Mouse (Mus musculus) hindbrain, embryonic 12.5 days (tissue): ENCODE results near the gene Prss30. TPM values are rescaled to one million over a fixed set of nuclear protein-coding genes. Genes with fewer than 3 reads are reported as not detected.
A peak's percentile ranks its signal among the peaks of the same experiment; 100 is the strongest.
"Not testable (repeated sequence)": the region's sequence is repeated elsewhere in the genome, so short reads cannot be mapped to it uniquely, and the experiment has no call there.

Experiments
- ATAC-seq: fragments of 200-750 bp; cut with Nextera tagmentation; 2 replicates; pipeline ENCODE4 v1.8.0; 2017; ENCODE audit warnings: moderate TSS enrichment; ENCODE audit not compliant: low FRiP score
- H3K27ac ChIP-seq: fragments of 300-500 bp; sonication (generic); 2 replicates; pipeline ENCODE4 v1.5.1; 2016; ENCODE audit warnings: mild to moderate bottlenecking
- H3K27me3 ChIP-seq: fragments of 300-500 bp; sonication (generic); 2 replicates; pipeline ENCODE4 v1.6.1; 2016; ENCODE audit warnings: mild to moderate bottlenecking
- H3K36me3 ChIP-seq: fragments of 300-500 bp; sonication (generic); 2 replicates; pipeline ENCODE4 v1.6.1; 2016; ENCODE audit warnings: mild to moderate bottlenecking
- H3K4me1 ChIP-seq: fragments of 300-500 bp; sonication (generic); 2 replicates; pipeline ENCODE4 v1.6.1; 2016
- H3K4me2 ChIP-seq: fragments of 300-500 bp; sonication (generic); replicated peaks from 2 replicates; pipeline ENCODE4 v1.6.1; 2016; ENCODE audit warnings: mild to moderate bottlenecking
- H3K4me3 ChIP-seq: fragments of 300-500 bp; sonication (generic); 2 replicates; pipeline ENCODE4 v1.5.1; 2016; ENCODE audit warnings: mild to moderate bottlenecking
- H3K9ac ChIP-seq: fragments of 300-500 bp; sonication (generic); 2 replicates; pipeline ENCODE4 v1.6.1; 2016; ENCODE audit warnings: mild to moderate bottlenecking, moderate library complexity
- H3K9me3 ChIP-seq: fragments of 300-500 bp; sonication (generic); replicated peaks from 2 replicates; pipeline ENCODE4 v1.6.1; 2016; ENCODE audit warnings: mild to moderate bottlenecking
- WGBS: fragments of 180-500 bp; shearing (Covaris S2); methylation state at CpG from one replicate; pipeline ENCODE4 v1.1.7; 2016; 5-methylcytosine and 5-hydroxymethylcytosine counted together
- polyA plus RNA-seq: library from polyadenylated mRNA; unstranded; fragments of >200 nt; fragmentation: Nextera tagmentation; extraction: Ambion mirVana; gene quantifications from 2 replicates; pipeline ENCODE4 v1.2.1, GENCODE M21; 2016

Prss30 gene
- polyA plus RNA-seq, 1 experiment from 2014 or later: not detected

DNA sequence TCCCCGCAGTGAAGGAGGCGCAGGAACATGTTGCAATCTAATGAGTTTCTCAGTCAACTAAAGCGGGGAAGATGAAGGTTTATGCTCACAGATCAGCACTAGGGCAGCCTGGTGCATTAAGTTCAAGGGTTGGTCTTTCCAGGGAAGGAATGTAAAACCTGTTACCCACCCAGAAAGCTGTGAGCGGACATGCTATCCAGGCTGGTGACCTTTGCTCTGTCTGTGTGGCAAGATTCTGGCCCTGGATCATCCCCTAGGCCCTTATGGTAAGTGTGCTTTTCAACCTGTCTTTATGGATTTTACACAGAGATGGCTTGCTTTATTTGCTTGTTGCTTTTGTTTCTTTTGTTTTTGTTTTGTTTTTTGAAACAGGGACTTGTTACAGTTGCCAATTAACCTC, 3.7 kb downstream of the Prss30 start:
- no peak overlapping the region for H3K4me3 ChIP-seq
- H3K36me3 ChIP-seq: no peaks in the 10 kb centered on the region
- H3K27me3 ChIP-seq: no peaks in the 10 kb centered on the region
- no peaks in the 10 kb centered on the region for H3K9me3 ChIP-seq
- H3K27ac ChIP-seq: no peak overlapping the region
- H3K9ac ChIP-seq: no peak overlapping the region
- ATAC-seq: no peak
- 86% methylated on average over 4 of the region's 4 CpGs for WGBS
- no peaks in the 10 kb centered on the region for H3K4me1 ChIP-seq
- no peak overlapping the region for H3K4me2 ChIP-seq

DNA sequence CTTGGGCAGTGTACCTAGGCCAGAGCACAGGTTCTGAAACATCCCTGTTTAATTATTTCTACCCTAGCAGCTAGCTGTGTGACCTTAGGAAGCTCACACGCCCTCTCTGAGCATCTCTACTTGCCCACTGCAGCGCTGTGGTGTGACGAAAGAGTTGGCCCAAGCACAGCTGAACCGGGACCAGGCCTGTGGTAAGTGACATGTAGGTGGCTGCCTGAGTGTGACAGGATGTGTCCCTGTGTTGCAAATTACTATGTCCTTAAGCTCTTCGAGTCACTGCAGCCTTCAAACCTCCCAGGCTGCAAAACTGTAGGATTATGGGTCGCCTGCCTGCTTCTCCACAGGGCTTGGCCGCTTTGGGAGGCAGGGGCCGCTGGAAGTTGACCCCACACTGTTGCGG, 9.1 kb downstream of the Prss30 start:
- 86% methylated on average over 9 of the region's 9 CpGs for WGBS
- H3K9me3 ChIP-seq: no peaks in the 10 kb centered on the region
- no peak overlapping the region for H3K27ac ChIP-seq
- no peak for ATAC-seq
- no peak overlapping the region for H3K9ac ChIP-seq
- H3K36me3 ChIP-seq: no peaks in the 10 kb centered on the region
- H3K4me2 ChIP-seq: no peak overlapping the region
- H3K27me3 ChIP-seq: no peaks in the 10 kb centered on the region
- no peaks in the 10 kb centered on the region for H3K4me1 ChIP-seq
- H3K4me3 ChIP-seq: no peak overlapping the region

DNA sequence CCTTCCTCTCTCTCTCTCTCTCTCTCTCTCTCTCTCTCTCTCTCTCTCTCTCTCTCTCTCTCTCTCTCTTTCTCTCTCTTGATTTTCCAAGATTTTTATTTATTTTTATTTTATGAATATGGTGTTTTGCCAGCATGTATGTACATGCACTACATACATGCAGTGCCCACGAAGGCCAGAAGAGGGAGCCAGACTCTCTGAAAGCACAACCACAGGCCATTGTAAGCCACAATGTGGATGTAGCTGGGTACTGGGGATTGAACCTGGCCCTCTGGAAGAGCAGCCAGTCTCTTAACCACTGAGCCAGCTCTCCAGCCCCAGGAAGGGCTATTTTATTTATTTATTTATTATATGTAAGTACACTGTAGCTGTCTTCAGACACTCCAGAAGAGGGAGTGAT, 11.1 kb downstream of the Prss30 start:
- no peaks in the 10 kb centered on the region for H3K36me3 ChIP-seq
- no peaks in the 10 kb centered on the region for H3K27me3 ChIP-seq
- H3K4me1 ChIP-seq: no peaks in the 10 kb centered on the region
- WGBS: 0% methylated on average over 1 of the region's 1 CpGs
- H3K27ac ChIP-seq: no peak overlapping the region
- no peaks in the 10 kb centered on the region for H3K9me3 ChIP-seq
- no peak overlapping the region for H3K9ac ChIP-seq
- H3K4me3 ChIP-seq: no peak overlapping the region
- ATAC-seq: no peak
- no peak overlapping the region for H3K4me2 ChIP-seq

DNA sequence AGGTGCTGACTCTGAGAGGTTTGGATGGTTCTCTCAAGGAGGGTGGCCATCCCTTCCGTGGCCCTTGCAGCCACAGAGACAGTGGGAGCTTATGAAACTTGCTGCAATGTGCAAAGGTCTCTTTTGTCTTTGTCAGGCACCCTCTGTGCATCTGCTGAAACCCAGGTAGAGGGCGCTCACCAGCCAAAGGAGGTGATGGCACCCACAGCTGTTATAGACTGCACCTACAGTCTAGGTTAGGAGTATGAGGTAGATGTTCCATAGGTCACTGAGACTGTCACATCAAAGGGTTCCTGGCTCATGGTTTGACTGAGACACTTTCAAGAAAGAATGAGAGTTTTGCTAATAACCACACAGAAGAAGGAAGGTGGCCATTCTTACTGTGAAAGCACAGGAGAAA, 11.6 kb downstream of the Prss30 start:
- WGBS: 50% methylated on average over 2 of the region's 2 CpGs
- Histone ChIP-seq H3K27me3 (no peaks in the 10 kb centered on the region), H3K9me3 (no peaks in the 10 kb centered on the region), H3K4me3 (no peak overlapping the region), H3K27ac (no peak overlapping the region), H3K36me3 (no peaks in the 10 kb centered on the region), H3K4me2 (no peak overlapping the region), H3K9ac (no peak overlapping the region), H3K4me1 (no peaks in the 10 kb centered on the region)
- no peak for ATAC-seq

DNA sequence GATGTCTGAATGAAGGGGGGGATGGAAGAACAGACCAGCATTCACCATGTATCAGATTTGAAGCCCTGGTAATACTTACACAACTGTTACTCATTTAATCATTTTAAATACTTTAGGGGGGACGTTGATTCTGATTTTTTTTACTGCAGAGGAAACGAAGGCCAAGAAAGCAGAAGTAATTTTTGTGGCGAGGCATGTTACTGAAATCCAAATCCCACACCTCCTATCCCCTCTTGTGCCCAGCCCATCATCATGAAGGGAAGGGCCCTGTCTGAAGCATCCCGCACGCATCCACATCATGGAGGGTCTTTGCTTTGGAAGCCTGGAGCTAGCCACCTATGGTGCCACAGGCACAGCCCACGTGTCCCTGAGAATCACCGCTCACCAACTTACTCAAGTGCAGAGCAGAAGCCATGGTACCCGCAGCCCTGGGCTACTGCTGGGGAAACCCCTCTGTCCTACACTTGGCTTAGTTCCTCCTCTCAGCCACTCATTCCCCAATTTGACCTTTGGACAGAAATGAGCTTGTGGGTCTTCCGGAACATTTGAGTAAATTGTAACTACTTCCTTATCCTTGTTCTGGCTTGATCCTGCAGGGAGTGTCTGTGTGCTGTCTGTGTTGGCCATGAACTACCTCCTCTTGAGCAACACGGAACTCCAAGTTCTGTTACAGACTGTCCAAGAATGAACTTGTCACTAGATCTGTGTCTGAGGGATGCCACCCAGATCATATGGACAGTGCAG, 13.5 kb downstream of the Prss30 start:
- no peaks in the 10 kb centered on the region for H3K9me3 ChIP-seq
- WGBS: 89% methylated on average over 10 of the region's 10 CpGs
- no peak overlapping the region for H3K9ac ChIP-seq
- no peak for ATAC-seq
- H3K36me3 ChIP-seq: no peaks in the 10 kb centered on the region
- no peak overlapping the region for H3K27ac ChIP-seq
- H3K4me1 ChIP-seq: no peaks in the 10 kb centered on the region
- H3K27me3 ChIP-seq: no peaks in the 10 kb centered on the region
- H3K4me2 ChIP-seq: no peak overlapping the region
- H3K4me3 ChIP-seq: no peak overlapping the region

DNA sequence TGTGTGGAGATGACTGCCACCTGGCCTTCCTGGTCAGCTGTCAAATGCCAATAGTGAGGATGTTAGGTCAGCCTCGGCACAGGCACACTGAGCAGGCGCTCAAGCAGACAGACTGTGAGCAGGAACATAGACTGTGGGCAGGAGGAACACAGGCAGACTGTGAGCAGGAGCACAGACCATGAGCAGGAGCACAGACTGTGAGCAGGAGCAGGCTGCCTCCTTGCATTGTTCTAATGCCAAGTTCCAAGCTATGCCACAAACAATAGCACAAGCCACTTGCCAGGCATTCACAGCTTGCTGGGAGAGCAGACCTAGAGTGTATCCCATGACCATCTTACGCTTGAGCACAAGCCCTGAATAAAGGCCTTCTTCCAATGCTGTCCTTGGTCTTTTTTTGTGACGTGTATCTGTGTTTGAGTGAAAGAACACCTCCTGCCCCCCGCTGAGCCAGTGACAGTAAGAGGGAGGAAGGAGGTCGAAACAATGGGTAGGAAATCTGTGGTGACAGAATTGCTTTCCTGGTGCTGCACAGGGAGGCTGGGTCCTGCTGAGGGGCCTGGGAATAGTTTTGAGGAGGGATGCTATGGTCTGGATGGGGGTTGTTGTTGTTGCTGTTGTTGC, 14.5 kb downstream of the Prss30 start:
- H3K4me3 ChIP-seq: no peak overlapping the region
- H3K36me3 ChIP-seq: no peaks in the 10 kb centered on the region
- ATAC-seq: no peak
- no peaks in the 10 kb centered on the region for H3K9me3 ChIP-seq
- WGBS: 35% methylated on average over 6 of the region's 6 CpGs
- H3K9ac ChIP-seq: no peak overlapping the region
- H3K27ac ChIP-seq: no peak overlapping the region
- H3K4me2 ChIP-seq: no peak overlapping the region
- no peaks in the 10 kb centered on the region for H3K27me3 ChIP-seq
- no peaks in the 10 kb centered on the region for H3K4me1 ChIP-seq

DNA sequence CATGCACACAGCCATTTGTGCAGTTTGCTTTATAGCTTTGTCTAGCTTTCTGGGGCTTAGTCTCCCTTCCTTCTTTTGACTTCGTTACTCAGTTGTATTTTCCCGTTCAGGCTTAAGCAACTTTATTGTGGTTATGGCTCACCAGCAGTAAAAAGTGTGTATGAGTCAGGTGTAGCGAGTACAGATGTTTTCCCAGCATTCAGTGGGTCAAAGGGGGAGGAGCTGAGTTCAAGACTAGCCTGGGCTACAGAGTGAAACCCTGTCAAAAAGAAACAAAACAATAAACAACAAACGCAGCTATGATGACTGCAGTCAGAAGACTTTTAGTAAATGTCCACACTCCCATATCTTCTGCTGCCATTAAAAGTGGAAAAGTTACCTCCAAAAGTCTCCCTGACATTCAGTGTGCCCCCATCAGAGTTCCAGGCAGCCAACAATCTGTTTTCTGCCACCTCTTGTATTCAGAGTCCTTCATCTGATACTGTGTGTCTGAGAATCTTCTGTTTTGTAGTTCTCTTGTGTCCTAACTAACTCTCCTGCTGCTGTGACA, 18.7 kb downstream of the Prss30 start:
- Histone ChIP-seq H3K36me3 (no peaks in the 10 kb centered on the region), H3K4me2 (no peak overlapping the region), H3K4me1 (peaks cover 3% of the 10 kb centered on the region), H3K27me3 (no peaks in the 10 kb centered on the region), H3K9ac (no peak overlapping the region), H3K27ac (no peak overlapping the region), H3K4me3 (no peak overlapping the region), H3K9me3 (no peaks in the 10 kb centered on the region)
- 52% methylated on average over 4 of the region's 4 CpGs for WGBS
- no peak for ATAC-seq

DNA sequence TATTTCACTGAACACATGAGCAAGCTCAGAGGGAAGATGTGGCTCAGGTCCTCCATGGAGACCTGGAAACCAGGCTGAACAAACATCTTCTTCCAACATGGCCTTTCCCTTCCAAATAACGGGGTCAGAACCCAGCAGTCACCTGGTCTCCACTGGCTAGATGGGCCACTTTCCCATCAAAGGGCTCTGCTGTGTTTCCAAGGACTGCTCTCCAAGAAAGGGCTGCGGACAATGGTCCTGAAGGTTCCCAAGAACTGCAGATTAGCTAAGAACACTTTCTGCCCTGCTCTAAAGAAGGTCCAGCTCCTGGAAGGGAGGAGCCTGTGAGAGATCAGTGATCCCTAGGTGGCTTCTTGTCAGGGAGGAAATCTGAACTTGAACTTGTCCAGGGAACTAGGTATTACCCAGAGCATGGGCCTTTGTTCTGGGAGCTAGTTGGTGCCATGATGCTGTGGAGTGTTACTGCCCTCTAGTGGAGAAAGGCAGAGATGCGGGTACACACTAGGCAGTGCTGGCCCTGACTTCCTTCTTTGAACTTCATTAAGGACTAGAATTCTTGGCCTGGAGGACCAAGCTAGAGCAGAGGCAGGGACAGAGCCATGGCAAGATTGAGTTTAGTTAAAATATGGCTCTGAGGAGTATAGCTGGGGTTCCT, 20.2 kb downstream of the Prss30 start:
- no peak overlapping the region for H3K9ac ChIP-seq
- no peak overlapping the region for H3K27ac ChIP-seq
- peak; percentile 95 for ATAC-seq
- H3K4me2 ChIP-seq: no peak overlapping the region
- no peaks in the 10 kb centered on the region for H3K36me3 ChIP-seq
- WGBS: 44% methylated on average over 3 of the region's 3 CpGs
- peaks cover 3% of the 10 kb centered on the region for H3K4me1 ChIP-seq
- no peaks in the 10 kb centered on the region for H3K9me3 ChIP-seq
- H3K27me3 ChIP-seq: no peaks in the 10 kb centered on the region
- H3K4me3 ChIP-seq: no peak overlapping the region

DNA sequence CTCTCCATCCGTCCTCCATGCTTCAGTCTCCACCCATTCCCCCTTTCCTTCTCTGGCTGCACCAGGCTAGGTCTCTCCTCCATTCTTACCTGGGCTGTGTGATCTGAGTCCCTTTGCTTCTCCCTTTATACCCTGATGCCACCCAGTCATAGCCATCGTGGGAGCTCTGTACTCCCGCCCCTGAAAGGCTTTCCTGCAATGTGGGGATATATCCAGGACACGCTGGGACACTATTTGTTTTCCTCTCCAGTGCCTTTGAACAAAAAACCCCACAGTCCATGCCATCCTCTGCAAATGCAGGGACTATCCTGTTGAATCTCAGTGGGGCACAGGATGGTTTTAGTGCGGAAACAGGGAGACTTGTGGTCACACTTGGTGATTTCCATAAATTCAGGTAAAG, 25.2 kb downstream of the Prss30 start, which contains the start of gene Sbpl:
Gene Sbpl, minus strand, starts transcription at position 101 of the 400 bp plus-strand sequence.
- H3K9me3 ChIP-seq: no peaks in the 10 kb centered on the region
- no peaks in the 10 kb centered on the region for H3K36me3 ChIP-seq
- no peak within 1 kb of the TSS for H3K9ac ChIP-seq
- H3K4me2 ChIP-seq: no peak within 1 kb of the TSS
- no peak for ATAC-seq
- H3K27ac ChIP-seq: no peak within 1 kb of the TSS
- H3K27me3 ChIP-seq: no peaks in the 10 kb centered on the region
- 70% methylated on average over 5 of the region's 5 CpGs for whole genome bisulfite sequencing
- no peak within 1 kb of the TSS for H3K4me3 ChIP-seq
- peaks cover 3% of the 10 kb centered on the region for H3K4me1 ChIP-seq

DNA sequence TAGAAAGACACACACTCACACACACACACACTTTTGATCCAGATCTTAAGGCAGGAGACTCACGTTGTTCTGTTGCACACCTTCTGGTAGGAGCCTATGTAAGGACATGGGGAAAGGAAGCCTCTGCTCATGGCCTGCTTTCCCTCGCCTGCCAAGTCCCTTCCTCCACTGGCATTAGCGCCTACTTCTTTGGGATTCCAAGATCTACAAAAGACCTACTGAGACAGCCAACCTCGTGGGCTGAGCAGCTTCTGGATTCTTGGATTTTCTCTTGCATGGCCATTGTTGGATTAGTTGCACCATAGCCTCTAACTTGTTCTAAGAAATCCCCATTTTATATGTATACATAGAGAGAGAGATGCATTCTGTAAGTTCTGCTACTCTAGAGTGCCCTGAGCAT, 29.5 kb downstream of the Prss30 start:
- not testable (repeated sequence) for H3K4me2 ChIP-seq, H3K36me3 ChIP-seq, H3K27me3 ChIP-seq, H3K27ac ChIP-seq, H3K9ac ChIP-seq, H3K4me1 ChIP-seq, ATAC-seq, H3K4me3 ChIP-seq, H3K9me3 ChIP-seq
- WGBS: 70% methylated on average over 4 of the region's 4 CpGs

DNA sequence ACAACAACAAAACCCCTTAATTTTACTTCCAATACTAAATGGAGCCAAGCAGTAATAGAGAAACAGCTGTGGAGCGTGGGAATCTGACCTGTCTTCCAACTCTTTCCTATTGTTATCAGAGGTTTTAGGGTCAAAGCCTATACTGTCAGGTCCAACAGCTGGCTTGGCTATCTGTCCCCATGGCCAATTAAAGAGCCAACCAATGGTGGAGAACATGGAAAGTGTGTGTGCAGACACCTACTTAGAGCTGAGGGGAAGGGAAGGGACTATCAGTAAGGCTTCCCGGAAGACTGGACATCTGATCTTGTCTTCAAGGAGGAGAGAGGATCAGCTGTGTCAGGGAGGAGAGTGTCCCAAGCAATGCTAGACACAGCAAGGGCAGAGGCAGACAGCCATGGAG, 31.3 kb downstream of the Prss30 start:
- no peak overlapping the region for H3K27ac ChIP-seq
- no peak overlapping the region for H3K9ac ChIP-seq
- no peaks in the 10 kb centered on the region for H3K4me1 ChIP-seq
- H3K36me3 ChIP-seq: no peaks in the 10 kb centered on the region
- H3K4me3 ChIP-seq: no peak overlapping the region
- no peaks in the 10 kb centered on the region for H3K27me3 ChIP-seq
- 81% methylated on average over 2 of the region's 2 CpGs for WGBS
- no peaks in the 10 kb centered on the region for H3K9me3 ChIP-seq
- ATAC-seq: no peak
- H3K4me2 ChIP-seq: no peak overlapping the region

DNA sequence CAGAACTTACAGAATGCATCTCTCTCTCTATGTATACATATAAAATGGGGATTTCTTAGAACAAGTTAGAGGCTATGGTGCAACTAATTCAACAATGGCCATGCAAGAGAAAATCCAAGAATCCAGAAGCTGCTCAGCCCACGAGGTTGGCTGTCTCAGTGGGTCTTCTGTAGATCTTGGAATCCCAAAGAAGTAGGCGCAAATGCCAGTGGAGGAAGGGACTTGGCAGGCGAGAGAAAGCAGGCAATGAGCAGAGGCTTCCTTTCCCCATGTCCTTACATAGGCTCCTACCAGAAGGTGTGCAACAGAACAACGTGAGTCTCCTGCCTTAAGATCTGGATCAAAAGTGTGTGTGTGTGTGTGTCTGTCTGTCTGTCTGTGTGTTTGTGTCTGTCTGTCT, 32.9 kb downstream of the Prss30 start:
- not testable (repeated sequence) for H3K27ac ChIP-seq, H3K4me1 ChIP-seq, H3K9ac ChIP-seq, H3K4me2 ChIP-seq, H3K4me3 ChIP-seq, H3K36me3 ChIP-seq, ATAC-seq, H3K9me3 ChIP-seq, H3K27me3 ChIP-seq
- 85% methylated on average over 4 of the region's 4 CpGs for WGBS
